Mouse (Mus musculus) neural tube, embryonic 10.5 days (tissue): Measurements from ENCODE around the gene 4933427D14Rik.
A peak's percentile ranks its signal among the peaks of the same experiment; 100 is the strongest.

ENCODE experiments used
- DNase-seq: peaks from one replicate; pipeline ENCODE4 v3.0.0-alpha.2; 2017; ENCODE audit warnings: low spot score; ENCODE audit errors: extremely low spot score

The 4933427D14Rik gene

DNA sequence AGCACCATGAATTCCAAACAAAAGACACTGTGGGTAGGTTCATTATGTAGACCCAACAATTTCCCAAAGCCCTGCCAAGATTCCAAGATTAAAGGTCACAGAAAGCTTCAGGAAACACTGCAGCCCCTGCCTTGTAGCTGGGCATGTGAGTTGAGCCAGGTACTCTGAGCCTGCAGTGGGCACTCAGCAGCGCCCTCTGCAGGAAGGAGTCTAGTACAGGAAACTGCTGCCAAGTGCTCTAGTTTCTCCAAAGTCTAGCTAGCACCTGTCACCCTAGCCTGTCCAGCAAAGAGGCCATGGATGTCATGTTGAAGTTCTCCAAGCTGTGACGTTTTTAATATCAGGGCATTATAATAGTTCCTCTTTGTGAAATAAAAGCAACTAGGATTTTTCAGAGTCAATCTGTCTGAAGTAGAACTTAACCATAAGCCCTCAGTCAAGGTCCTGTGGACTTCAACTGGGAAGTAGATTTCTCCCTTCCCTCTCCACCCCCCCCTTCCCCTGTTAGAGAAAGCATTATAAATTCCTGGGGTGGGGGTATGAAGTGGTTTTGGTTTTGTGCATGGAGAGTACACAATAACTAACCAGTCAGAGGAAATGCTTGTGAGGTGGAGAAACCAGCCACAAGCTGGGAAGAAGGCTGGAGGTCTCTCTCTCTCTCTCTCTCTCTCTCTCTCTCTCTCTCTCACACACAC is 61.9 kb downstream of the 4933427D14Rik start:
- DNase-seq = no peak

- DNase-seq = no peak
Observed at GRCm38 (mm10) chr11:72142889-72143288, 64.4 kb downstream of the 4933427D14Rik start.

DNA sequence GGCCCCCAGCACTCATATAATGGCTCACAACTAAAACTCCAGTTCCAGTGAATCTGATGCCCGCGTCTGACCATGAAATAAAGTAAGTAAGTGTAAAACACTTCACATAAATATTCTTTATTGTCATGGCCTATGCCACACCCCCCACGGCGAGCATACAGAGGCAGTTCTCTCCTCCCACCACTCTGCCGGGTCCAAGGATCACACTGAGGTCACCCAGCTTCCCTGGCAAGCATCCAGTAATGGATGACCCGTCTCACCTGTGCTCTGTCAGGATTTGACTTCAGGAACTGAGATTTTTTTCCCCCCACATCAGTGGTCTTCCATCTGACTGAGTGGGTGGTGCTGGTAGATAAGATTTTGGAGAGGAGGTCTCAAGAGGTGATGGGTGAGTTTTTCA is 67.1 kb downstream of the 4933427D14Rik start:
- no peak for DNase-seq

- DNase-seq = no peak
Observed at GRCm38 (mm10) chr11:72136231-72136982, 70.9 kb downstream of the 4933427D14Rik start.

GRCm38 (mm10) chr11:72135383-72136158 is 71.7 kb downstream of the 4933427D14Rik start, which contains the start of gene Pitpnm3:
TSS of gene Pitpnm3 (minus strand) at chr11:72135778.
- DNase-seq = peak; percentile 63

DNA sequence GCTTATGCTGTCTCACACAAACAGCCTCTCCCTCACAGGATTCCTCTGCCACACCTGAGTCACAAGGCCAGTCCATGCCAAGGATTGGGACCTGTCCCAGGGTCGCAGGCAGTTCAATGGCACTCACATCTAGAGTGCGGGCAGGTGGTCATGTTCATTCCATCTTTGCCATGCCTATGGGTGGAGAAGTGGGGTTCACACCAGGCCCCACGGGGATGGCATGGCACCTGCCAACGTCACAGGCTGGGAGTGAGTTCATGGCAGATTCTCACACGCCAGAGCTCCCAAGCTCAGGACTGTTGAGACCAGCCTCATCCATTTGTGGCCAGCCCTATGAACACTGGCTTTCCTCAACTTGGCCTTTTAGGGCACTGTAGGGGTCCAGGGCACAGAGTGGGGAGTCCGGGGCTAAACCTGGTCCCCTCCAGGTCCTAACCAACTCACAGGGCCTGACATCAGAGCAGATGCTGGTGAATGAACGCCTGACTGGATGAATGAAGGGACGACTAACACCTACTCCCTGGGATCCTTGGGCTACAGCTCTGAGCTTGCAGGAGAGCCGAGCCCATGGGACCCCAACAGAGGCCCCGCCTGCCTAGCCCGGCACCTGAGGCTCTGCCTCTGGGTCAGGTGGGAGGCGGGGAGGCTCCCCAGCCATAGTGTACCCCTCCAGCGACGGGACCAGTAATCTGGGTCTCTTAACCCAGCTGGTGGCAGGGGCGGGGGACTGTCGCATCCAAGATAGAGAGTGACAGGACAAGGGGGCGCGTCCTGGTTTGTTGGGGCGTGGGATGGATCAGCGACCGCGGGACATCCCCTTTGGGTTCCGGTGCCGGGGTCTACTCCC is 72.5 kb downstream of the 4933427D14Rik start:
- DNase-seq = peak; percentile 38

DNA sequence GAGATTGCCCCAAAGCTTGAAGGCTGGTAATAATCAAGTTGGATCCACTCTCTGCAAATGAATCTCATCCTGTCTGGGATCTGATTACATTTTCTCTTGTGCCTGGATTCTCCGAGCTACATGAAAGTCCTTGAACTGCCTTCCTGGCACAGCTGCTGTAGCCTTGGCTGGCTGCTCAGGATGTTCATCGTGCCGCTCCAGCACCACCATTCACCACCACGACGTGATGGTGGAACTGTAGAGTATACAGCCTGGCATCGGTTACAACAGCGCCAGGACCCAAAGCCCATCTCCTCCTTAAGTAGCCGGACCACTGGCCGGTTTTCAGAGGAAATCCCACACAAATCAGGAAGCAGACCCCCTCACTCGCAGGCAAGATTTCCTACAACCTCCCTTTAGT is 74.2 kb downstream of the 4933427D14Rik start:
- DNase-seq = no peak

GRCm38 (mm10) chr11:72132266-72132665 is 75.0 kb downstream of the 4933427D14Rik start:
- DNase-seq = no peak

DNA sequence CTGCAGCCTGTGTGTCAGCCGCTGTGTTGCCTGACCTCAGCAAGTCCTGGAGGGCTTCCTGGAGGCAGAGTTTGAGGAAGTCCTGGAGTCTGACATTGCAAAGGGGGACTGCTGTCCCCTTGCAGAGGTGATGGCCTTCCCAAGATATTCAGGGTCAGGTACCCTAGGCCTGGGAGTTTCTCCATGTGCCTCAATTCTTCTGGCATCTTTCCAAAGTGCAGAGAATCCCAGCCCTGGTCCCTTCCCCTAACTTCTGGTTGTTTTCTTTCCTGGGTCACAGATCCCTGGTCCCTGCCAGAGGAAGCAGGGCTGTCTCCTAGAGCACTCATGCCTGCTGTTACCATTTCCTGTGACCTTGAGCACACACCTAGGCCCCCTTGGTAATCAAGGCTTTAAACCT is 75.6 kb downstream of the 4933427D14Rik start:
- DNase-seq = no peak

- no peak for DNase-seq
Observed at GRCm38 (mm10) chr11:72130905-72131304, 76.4 kb downstream of the 4933427D14Rik start.

GRCm38 (mm10) chr11:72130472-72130871 is 76.8 kb downstream of the 4933427D14Rik start:
- DNase-seq = no peak

- no peak for DNase-seq
Observed at GRCm38 (mm10) chr11:72130021-72130420, 77.2 kb downstream of the 4933427D14Rik start.

GRCm38 (mm10) chr11:72129032-72129894 is 78.0 kb downstream of the 4933427D14Rik start:
- DNase-seq = no peak

DNA sequence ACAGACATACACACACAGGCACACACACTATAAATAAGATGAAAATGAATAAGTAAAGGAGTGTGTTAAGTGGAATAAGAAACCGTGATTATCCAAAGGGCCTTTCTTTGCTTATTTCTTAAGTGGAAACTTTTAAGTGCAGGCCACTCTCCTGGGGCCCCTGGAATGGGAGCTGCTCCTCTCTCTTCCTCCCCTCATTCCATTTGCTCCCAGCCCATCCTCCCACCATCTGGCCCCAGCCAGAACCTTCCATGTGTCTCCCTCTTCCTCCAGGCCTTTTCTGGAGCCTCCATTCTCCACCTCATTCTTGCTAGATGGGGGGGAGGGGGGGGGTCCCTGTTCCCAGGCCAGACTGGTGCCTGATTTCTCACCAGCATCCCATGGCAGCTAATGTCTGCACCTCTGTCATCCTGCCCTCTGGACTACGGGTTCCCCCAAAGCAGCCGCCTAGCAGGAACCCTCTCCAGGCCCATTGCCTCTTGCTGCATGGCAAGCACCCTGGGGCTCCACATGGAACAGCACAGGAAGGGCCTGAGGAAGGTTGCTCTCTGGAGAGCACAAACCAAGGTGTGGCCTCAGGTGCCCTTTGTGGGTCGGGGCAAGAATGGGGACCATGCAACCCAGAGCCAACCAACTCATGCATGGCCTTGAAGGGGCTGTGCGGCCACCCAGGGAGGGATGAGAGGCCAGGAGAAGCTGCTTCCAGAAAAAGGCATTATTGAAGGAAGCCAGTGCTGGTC is 79.6 kb downstream of the 4933427D14Rik start:
- no peak for DNase-seq

GRCm38 (mm10) chr11:72125781-72126180 is 81.5 kb downstream of the 4933427D14Rik start:
- no peak for DNase-seq

DNA sequence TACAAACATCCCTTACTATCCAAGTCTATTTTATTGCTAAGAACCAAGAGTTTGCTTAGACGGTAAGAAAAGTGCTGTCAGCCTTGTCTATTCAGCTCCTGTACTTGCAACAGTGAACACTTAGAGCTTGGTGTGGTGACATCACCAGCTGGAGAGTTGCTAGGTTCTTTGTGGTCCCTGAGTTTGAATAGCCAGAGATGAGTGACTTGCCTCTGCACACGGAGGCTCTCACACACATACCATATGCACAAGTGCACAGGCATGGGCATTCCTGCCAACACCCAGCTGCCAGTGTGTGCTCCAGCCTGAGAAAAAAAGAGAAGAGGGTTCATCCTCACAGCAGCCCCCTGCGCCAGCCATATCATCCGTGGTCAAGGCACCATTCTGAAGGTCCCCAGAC is 83.7 kb downstream of the 4933427D14Rik start:
- DNase-seq = no peak

- no peak for DNase-seq
Observed at GRCm38 (mm10) chr11:72120354-72120753, 86.9 kb downstream of the 4933427D14Rik start.

DNA sequence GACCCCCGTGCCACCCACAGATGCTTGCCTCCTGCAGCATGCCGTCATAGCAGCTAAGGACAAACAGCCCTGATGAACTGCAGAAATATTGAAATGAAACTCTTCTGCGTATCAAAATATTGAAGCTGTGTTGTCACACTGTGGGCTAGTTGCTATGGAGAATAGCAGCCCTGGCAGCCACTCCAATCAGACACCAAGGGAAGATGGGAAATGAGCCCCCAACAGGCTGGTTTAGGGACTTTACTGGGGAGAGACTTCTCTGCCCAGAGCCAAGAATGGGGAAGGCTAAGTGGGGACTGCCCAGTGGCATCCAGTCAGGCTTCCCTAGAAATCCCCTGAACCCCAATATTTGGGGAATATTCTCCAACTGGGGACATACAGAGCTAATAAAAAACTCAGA is 88.6 kb downstream of the 4933427D14Rik start:
- no peak for DNase-seq

DNA sequence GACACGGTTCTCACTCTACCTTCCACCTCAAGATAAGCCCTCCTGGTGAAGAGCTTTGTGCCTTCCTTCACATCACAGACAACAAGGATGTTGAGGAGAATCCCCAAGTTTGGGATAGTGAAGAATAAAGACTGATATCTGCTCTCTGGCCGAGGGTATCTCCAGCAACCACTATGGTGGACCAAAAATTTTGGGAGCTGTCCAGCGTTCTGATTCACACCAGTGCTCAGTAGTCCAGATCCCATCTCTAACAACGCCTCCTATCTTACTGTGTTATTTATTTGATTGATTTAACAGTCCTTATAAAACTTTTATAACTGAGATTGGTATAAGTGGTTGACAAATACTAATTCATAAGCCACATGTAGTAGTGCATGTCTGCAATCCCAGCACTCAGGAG is 94.0 kb downstream of the 4933427D14Rik start:
- DNase-seq = no peak
